Mouse (Mus musculus) midbrain, postnatal 0 days (tissue): ENCODE results near the gene Ptgdr2. TPM values are rescaled to one million over a fixed set of nuclear protein-coding genes. Genes with fewer than 3 reads are reported as not detected.

Source experiments
- ATAC-seq: fragments of 200-750 bp; cut with Nextera tagmentation; 2 replicates; pipeline ENCODE4 v1.8.0; 2017; ENCODE audit warnings: moderate number of reproducible peaks, mild to moderate bottlenecking, moderate TSS enrichment, moderate library complexity; ENCODE audit not compliant: low FRiP score
- DNase-seq: peaks from one replicate; pipeline ENCODE4 v3.0.0-alpha.2; 2015; ENCODE audit warnings: low spot score
- H3K27ac ChIP-seq: fragments of 300-500 bp; sonication (generic); 2 replicates; pipeline ENCODE4 v1.5.1; 2014; ENCODE audit warnings: low read depth, mild to moderate bottlenecking, low read length, mixed read lengths
- H3K27me3 ChIP-seq: fragments of 300-500 bp; sonication (generic); 2 replicates; pipeline ENCODE4 v1.6.1; 2014; ENCODE audit warnings: low read length, control low read depth, mixed read lengths; ENCODE audit not compliant: insufficient read depth
- H3K36me3 ChIP-seq: fragments of 300-500 bp; sonication (generic); 2 replicates; pipeline ENCODE4 v1.6.1; 2014; ENCODE audit warnings: low read length, control low read depth, mixed read lengths; ENCODE audit not compliant: insufficient read depth
- H3K4me1 ChIP-seq: fragments of 300-500 bp; sonication (generic); 2 replicates; pipeline ENCODE4 v1.6.1; 2014; ENCODE audit warnings: mild to moderate bottlenecking, control low read depth, antibody characterized with exemption, low read length, mixed read lengths; ENCODE audit not compliant: insufficient read depth
- H3K4me2 ChIP-seq: fragments of 300-500 bp; sonication (generic); 2 replicates; pipeline ENCODE4 v1.6.1; 2014; ENCODE audit warnings: low read depth, mild to moderate bottlenecking, low read length, mixed read lengths; ENCODE audit not compliant: poor library complexity, severe bottlenecking
- H3K4me3 ChIP-seq: fragments of 300-500 bp; sonication (generic); 2 replicates; pipeline ENCODE4 v1.5.1; 2014; ENCODE audit warnings: low read depth, mild to moderate bottlenecking, low read length, moderate library complexity
- H3K9ac ChIP-seq: fragments of 300-500 bp; sonication (generic); replicated peaks from 2 replicates; pipeline ENCODE4 v1.6.1; 2014; ENCODE audit warnings: mild to moderate bottlenecking, low read length, moderate library complexity, mixed read lengths; ENCODE audit not compliant: poor library complexity, severe bottlenecking
- H3K9me3 ChIP-seq: fragments of 300-500 bp; sonication (generic); 2 replicates; pipeline ENCODE4 v1.6.1; 2016; ENCODE audit warnings: low read length, control low read depth
- CTCF ChIP-seq: IDR thresholded peaks from 2 replicates; pipeline ENCODE4 v1.5.1; 2016; ENCODE audit warnings: antibody characterized with exemption, mild to moderate bottlenecking
- WGBS: fragments of 180-500 bp; shearing (Covaris S2); extraction: QIAGEN DNeasy Blood & Tissue Kit; methylation state at CpG from one replicate; pipeline ENCODE4 v1.1.7; 2014; 5-methylcytosine and 5-hydroxymethylcytosine counted together
- polyA plus RNA-seq: library from polyadenylated mRNA; unstranded; fragments of >200 nt; fragmentation: Nextera tagmentation; extraction: Ambion mirVana; gene quantifications from 2 replicates; pipeline ENCODE4 v1.2.1, GENCODE M21; 2015
- total RNA-seq: library from RNA; depleted of rRNA; stranded (reverse); fragments of >200 nt; gene quantifications from 2 replicates; pipeline ENCODE4 v1.2.3, GENCODE M21; 2014

The Ptgdr2 gene
- total and polyA plus RNA-seq, 2 experiments from 2014 or later = 0.16 to 1.4 TPM

DNA sequence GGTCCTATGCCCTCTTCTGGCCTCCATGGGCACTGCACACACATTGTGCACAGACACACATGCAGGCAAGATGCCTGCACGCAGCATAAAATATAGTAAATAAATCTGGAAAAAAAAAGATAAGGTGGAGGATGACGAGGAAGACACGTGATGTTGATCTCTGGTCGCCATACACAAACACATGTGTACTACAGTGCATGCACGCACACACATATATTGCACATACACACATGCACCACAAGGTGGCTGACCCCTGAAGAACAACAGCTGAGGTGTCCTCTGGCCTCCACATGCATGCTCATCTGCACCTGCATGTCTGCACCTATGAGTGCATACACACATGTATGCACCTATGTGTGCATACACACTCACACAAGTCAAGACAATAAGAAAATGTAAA is 883 bp upstream of the Ptgdr2 start:
- H3K4me1 ChIP-seq = peaks cover 2% of the 10 kb centered on the region; the same call in 1 of the 2 replicates
- H3K36me3 ChIP-seq = no peaks in the 10 kb centered on the region
- no peaks in the 10 kb centered on the region for H3K27me3 ChIP-seq
- DNase-seq (no peak), ATAC-seq (no peak)
- peak; percentile 34; the same call in 1 of the 2 replicates for TF ChIP-seq CTCF
- H3K9ac ChIP-seq = no peak overlapping the region
- no peaks in the 10 kb centered on the region for H3K9me3 ChIP-seq
- H3K27ac ChIP-seq = no peak overlapping the region
- 84% methylated on average over 5 of the region's 5 CpGs for WGBS
- no peak overlapping the region for H3K4me3 ChIP-seq
- H3K4me2 ChIP-seq = no peak overlapping the region

DNA sequence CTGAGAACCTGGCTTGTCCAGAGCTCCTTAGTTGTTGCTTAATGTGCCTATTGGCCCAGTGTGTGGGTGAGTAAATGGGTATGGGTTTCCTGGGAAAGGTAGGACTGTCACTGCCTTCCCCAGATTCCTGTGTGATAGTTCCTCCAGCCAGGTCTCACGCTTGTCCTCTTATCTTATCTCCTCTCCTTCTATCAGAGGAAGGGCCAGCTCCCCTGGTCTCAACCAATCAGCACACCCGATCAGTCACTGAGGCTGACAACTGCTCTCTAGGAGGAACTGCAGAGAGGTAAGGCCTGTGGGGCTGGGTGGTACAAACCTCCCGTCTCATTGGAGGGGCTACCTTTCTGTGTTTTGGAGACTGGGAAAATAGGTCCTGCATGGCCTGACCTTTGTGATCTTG is 1.8 kb downstream of the Ptgdr2 start:
- no peak overlapping the region for H3K9ac ChIP-seq
- ATAC-seq = no peak
- no peak overlapping the region for H3K4me2 ChIP-seq
- H3K36me3 ChIP-seq = peaks cover 16% of the 10 kb centered on the region
- H3K4me1 ChIP-seq = peaks cover 5% of the 10 kb centered on the region; the same call in 1 of the 2 replicates
- H3K9me3 ChIP-seq = no peaks in the 10 kb centered on the region
- no peaks in the 10 kb centered on the region for H3K27me3 ChIP-seq
- no peak overlapping the region for H3K27ac ChIP-seq
- no peak for TF ChIP-seq CTCF
- no peak for DNase-seq
- no peak overlapping the region for H3K4me3 ChIP-seq
- WGBS = 79% methylated on average over 3 of the region's 3 CpGs

DNA sequence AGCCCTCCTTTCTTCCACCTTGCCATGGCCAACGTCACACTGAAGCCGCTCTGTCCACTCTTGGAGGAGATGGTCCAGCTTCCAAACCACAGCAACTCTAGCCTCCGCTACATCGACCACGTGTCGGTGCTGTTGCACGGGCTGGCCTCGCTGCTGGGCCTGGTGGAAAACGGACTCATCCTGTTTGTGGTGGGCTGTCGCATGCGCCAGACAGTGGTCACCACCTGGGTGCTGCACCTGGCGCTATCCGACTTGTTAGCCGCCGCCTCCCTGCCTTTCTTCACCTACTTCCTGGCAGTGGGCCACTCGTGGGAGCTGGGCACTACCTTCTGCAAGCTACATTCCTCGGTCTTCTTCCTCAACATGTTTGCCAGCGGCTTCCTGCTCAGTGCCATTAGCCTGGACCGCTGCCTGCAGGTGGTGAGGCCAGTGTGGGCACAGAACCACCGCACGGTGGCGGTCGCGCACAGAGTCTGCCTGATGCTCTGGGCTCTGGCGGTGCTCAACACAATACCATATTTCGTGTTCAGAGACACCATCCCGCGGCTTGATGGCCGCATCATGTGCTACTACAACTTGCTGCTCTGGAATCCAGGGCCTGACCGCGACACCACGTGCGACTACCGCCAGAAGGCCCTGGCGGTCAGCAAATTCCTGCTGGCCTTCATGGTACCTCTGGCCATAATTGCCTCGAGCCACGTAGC is 3.3 kb downstream of the Ptgdr2 start:
- DNase-seq (peak; percentile 89), ATAC-seq (peak; percentile 91)
- TF ChIP-seq CTCF = peak; percentile 87
- Histone ChIP-seq H3K27ac (peak overlapping the region; percentile 13; the same call in 1 of the 2 replicates), H3K4me1 (peaks cover 5% of the 10 kb centered on the region; the same call in 1 of the 2 replicates), H3K4me2 (peak overlapping the region; percentile 51), H3K4me3 (peak overlapping the region; percentile 21; the same call in 1 of the 2 replicates), H3K9ac (peak overlapping the region; percentile 50), H3K36me3 (peaks cover 31% of the 10 kb centered on the region), H3K9me3 (no peaks in the 10 kb centered on the region), H3K27me3 (no peaks in the 10 kb centered on the region)
- WGBS = 16% methylated on average over 37 of the region's 37 CpGs

DNA sequence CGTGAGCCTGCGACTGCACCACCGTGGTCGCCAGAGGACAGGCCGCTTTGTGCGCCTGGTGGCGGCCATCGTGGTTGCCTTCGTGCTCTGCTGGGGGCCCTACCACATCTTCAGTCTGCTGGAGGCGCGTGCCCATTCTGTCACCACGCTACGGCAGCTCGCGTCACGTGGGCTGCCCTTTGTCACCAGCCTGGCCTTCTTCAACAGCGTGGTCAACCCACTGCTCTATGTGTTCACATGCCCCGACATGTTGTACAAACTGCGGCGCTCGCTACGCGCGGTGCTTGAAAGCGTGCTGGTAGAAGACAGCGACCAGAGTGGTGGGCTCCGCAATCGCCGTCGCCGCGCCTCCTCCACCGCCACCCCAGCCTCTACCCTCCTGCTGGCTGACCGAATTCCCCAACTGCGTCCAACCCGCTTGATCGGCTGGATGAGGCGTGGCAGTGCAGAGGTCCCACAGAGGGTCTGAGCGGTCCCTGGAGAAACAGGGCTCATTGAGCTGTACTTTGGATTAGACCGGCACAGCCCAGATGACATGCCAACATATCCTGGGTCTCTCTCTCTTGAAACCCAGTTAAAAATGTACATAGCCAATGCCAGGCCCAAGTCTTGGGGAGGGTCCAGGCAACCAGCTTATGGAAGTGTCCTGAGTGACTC is 4.0 kb downstream of the Ptgdr2 start:
- TF ChIP-seq CTCF = no peak
- WGBS = 2% methylated on average over 40 of the region's 40 CpGs
- DNase-seq = peak; percentile 62

DNA sequence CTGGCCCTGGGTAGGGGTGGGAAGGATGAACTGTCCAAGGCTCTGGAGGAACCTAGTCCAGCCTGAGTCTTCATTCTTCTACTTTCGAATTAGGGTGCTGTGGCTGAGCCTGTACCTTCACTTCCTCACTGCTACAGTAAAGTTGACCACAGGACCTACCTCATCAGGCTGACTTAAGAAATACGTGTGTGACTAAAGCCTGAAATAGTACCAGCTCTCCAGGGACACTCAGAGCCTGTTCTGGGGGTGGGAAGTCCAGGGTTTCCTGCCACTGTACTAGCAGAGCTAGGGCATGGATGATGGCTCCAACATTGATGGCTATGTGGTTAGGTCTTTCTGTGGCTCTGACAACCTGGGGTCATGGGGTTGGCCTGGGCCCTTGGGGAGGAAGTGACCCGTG is 7.0 kb downstream of the Ptgdr2 start:
- Histone ChIP-seq H3K9ac (no peak overlapping the region), H3K9me3 (no peaks in the 10 kb centered on the region), H3K4me2 (no peak overlapping the region), H3K27me3 (no peaks in the 10 kb centered on the region), H3K4me3 (no peak overlapping the region), H3K27ac (no peak overlapping the region), H3K36me3 (peaks cover 31% of the 10 kb centered on the region), H3K4me1 (peaks cover 21% of the 10 kb centered on the region; the same call in 1 of the 2 replicates)
- TF ChIP-seq CTCF = no peak
- no peak for DNase-seq
- WGBS = 91% methylated on average over 3 of the region's 3 CpGs
- ATAC-seq = no peak

More for the DNA sequence above, 4.0 kb downstream of the Ptgdr2 start:
- H3K4me3 ChIP-seq = peak overlapping the region; percentile 21; the same call in 1 of the 2 replicates
- peaks cover 5% of the 10 kb centered on the region; the same call in 1 of the 2 replicates for H3K4me1 ChIP-seq
- no peaks in the 10 kb centered on the region for H3K27me3 ChIP-seq
- no peaks in the 10 kb centered on the region for H3K9me3 ChIP-seq
- peaks cover 31% of the 10 kb centered on the region for H3K36me3 ChIP-seq
- peak overlapping the region; percentile 50 for H3K9ac ChIP-seq
- peak overlapping the region; percentile 13; the same call in 1 of the 2 replicates for H3K27ac ChIP-seq
- peak; percentile 85 for ATAC-seq
- H3K4me2 ChIP-seq = peak overlapping the region; percentile 51

DNA sequence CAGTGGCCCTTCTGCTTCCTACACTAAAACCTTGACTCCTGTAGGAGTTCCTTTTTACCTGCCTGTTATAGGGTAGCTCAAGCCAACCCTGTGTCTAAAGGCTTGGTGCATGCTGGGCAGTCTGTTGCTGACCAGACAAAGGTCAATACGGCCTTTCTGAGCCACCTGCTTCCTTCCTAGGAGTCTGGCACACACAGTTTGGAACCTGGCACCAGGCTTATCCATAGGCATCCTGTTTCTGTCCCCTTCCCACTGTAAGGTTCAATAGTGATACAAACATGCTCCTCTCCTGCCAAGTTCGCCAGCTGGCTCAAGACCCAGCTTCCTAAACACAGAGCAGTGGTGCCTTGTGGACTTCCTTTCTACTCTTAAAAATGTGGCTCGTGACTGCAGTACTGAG is 9.5 kb downstream of the Ptgdr2 start:
- TF ChIP-seq CTCF = no peak
- WGBS = 84% methylated on average over 3 of the region's 3 CpGs
- no peak overlapping the region for H3K27ac ChIP-seq
- peaks cover 31% of the 10 kb centered on the region for H3K36me3 ChIP-seq
- ATAC-seq (no peak), DNase-seq (no peak)
- no peaks in the 10 kb centered on the region for H3K27me3 ChIP-seq
- H3K4me3 ChIP-seq = no peak overlapping the region
- peaks cover 17% of the 10 kb centered on the region; the same call in 1 of the 2 replicates for H3K4me1 ChIP-seq
- H3K9me3 ChIP-seq = no peaks in the 10 kb centered on the region
- H3K9ac ChIP-seq = no peak overlapping the region
- H3K4me2 ChIP-seq = peak overlapping the region; percentile 100; the same call in 1 of the 2 replicates
